Mouse (Mus musculus) heart, adult 11 months (tissue): ENCODE measurements around the gene Plekha5.
"Not testable (repeated sequence)": the region's sequence is repeated elsewhere in the genome, so short reads cannot be mapped to it uniquely, and the experiment has no call there.

Experiments used
- DNase-seq: peaks from one replicate; pipeline ENCODE4 v3.0.0; 2022

The Plekha5 gene

DNA sequence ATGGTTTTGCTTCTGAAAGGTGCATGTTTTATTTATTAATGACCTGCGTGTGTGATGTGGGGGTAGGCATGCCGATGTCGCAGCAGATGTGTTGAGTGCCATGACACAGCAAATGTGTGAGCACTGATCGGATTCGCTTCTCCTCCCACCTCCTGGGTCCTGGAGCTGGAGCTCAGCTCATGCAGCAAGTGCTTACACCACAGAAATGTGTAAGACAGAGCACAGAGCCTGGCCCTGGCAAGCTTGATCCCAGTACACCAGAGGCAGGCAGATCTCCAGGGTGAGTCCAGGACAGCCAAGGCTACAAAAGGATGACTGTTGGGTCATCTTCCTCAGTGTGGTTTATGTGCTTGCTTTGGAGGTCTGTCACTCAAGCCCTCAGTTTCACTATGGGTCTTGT, 109.8 kb downstream of the Plekha5 start:
- DNase-seq, result peak; percentile 72

DNA sequence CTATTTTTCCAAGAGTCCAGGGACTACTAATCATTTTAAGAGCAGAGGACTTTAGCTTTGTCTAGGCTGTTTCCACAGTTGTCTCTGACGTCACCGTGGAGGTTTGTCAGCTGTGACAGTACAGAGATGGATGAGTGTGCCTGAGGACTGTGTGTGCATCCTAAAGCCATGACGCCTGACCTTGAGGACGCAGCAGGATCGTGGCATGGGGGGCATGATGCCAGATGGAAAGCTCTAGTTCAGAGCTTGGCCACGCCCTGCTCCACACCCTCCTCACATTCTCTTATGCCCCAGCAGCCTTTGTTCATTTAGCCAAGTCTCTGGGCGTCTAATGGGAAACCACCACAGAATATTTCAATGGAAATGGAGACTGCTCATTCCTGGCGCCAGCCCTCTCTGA, 111.7 kb downstream of the Plekha5 start:
- no peak for DNase-seq

DNA sequence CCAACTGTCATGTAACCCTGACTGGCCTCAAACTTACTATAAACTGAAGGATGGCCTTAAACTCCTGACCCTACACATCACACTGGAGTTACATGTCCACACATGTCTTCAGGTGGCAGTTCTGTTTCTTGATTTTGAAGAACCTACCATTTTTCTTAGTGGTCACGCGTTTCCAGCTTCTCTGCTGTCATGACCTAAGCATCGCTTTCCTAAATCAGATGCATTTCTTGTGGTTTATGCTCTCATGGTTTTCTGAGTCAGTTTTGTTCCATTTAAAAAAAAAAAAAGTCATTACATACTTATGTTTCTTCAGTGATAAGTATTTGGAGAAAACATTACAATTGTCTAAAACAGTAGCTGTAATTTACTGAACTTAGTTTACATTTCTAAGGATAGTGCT, 118.1 kb downstream of the Plekha5 start:
- DNase-seq, result peak; percentile 56

DNA sequence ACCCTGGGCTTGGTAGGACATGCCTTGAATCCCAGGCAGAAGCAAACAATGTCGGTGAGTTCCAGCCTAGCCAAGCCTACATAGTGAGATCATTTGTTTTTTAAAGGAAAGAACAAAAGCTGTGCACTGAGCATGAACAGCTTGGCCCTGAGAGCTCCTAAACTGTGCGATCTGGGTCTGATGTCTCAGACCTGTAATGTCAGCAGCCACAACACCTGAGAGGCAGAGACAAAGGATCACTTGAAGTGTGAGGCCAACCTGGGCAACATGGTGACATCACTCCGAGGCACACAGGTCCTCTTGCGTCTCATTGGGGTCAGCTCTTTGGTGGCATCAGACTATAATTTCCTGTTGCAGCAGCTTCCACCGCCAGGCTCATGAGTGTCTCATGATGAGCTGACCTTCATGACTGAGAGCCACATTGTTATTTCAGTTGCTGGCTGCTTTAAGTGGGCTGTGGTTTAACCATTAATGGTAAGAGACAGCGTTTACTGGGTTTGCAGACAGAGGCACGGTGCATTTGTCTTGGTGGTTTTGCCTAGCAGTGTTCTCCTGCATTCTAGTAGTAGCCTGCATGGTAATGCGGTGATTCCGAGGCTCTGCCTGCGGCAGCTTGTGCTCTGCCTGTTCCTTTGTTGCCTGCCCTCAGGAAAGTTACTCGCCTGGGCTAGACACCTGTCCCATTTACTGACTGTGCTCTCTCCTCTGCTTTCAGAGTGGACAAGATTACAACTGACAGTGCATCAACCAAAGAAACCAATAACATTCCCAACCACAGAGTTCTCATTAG, 119.3 kb downstream of the Plekha5 start:
- DNase-seq, result peak; percentile 77

DNA sequence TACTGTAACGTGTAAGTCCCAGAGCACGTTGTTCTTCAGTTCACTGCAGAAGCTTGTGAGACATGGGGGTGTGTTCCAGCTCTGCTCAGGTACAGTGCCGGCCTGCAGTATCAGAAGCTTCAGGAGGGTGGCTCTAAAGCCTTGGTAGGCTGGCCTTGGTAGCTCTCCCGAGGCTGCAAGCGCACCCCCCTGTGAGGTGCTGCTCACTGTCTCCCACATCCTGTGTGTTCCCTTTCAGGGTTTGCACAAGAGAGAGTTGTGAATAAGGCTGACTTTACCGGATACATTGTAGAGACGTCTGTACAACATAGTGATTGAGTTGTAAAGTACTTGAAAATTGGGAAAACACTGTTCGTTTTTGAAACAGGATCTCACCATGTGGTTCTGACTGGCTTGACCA, 122.2 kb downstream of the Plekha5 start:
- peak; percentile 75 for DNase-seq

DNA sequence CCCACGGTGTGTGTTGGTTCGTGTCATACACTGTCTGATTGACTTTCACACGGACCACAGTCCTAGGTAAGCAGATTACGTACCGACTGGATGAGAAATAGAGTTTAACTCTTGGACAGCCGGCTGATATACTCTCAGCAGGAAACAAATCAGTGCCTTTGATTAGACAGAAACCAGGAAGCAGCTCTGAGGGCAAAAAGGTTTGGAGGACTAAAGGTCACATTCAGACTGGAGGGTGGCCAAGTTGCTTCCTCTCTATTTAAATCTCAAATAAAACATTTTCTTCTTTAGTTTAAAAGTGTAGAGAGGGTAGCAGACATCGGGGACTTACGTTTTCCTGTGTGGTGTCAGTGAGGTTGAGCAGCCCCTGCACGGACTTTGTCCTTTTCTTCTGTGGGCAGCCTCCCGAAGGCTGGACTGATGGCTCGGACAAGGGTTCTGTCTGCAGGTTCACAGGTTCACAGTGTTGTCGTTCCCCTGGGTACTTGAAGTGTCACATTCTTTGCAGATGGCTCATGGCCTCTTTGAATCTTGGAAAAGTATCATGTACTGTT, 122.9 kb downstream of the Plekha5 start:
- DNase-seq, result no peak

DNA sequence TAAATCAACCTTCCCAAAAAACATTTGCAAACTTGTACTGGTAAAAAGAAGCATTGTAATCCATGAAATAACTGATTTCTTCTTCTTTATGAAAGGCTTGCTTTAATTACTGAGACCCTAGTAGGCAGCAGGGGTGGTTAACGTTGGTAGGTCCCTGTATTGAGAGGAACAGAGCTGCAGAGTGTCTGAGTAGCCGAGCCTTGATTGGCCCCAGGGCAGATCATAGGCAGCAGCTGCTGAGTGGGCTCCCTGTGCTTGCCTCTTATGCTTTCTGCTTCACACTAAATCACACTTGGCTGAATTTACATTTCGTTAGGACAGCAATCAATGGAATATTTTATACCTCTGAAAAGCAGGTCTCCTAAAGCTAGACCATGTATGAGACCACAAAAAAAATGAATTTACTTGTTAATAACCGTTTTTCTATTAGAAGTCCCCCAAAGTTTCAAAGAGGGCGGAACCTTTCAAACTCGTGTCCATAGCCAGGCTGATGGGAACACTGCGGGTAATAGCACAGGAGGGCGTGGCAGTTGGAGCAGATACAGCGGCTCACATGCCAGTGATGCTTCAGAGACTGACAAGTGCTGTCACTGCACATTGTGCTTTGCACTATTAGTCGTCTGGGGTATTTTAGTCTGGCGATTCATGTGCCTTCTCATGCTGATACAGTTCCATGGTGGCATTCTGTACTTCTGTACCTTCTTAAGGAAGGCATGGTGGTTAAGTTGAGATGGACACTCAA, 123.5 kb downstream of the Plekha5 start:
- DNase-seq, result no peak

DNA sequence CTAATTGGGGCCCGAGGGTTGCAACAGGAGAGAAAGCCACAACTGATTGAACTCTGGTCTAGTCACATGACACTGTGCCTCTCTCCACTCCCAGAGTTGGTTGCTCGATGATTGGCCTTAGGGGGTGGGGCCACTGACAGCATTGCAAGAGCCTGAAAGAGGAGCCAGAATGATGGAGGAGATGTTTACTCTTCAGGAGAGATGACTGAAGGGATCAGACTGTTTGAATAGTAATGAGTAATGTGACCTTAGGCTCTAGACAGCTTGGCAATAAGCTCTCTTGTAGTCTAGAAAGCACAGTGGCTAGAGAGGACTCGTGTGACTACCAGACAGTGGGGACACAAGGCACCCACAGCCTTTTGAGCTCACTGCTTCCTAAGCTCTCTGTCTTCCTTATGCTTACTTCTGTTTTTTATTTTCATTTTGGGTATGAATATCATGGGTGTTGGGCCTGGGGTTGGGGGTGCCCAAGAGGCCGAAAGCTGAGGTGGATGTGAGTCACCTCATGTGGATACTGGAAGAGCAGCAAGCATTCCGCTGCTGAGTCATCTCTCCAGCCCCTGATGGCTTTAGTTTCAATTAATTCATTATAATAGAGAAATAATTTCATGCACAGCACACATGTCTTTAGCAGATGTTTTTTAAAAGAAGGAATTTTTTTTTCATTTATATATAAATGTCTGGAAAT, 124.4 kb downstream of the Plekha5 start:
- DNase-seq, result no peak

DNA sequence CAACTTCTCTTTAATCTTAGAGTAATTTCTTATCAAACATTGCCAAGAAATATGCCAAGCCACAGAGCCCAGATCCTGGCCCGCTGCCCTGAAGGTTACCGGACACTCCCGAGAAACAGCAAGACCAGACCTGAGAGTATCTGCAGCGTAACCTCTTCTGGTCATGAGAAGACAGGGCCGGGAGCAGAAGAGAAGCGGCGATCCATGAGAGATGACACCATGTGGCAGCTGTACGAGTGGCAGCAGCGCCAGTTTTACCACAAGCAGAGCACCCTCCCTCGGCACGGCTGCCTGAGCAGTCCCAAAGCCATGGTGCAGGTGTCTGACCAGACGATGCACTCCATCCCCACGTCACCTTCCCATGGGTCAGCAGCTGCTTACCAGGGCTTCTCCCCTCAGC, 126.9 kb downstream of the Plekha5 start:
- no peak for DNase-seq

DNA sequence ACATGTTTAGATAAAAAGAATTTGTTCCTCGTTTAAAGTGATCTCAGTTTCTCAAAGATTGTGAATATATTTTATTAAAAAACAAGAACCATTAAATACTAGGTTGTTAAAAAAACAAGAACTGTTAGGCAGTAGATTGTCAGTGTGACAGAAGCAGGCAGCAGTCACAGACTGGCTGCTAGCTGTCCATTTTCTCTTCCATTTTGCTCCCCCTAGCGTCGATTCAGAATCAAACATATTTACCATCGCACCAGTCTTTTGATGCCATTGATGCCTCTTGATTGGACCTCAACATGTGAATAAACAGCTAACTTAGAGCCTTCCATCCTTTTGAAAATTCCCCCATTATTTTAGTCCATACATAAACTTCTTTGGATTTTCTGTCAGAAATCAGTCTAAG, 130.4 kb downstream of the Plekha5 start:
- DNase-seq, result peak; percentile 35

DNA sequence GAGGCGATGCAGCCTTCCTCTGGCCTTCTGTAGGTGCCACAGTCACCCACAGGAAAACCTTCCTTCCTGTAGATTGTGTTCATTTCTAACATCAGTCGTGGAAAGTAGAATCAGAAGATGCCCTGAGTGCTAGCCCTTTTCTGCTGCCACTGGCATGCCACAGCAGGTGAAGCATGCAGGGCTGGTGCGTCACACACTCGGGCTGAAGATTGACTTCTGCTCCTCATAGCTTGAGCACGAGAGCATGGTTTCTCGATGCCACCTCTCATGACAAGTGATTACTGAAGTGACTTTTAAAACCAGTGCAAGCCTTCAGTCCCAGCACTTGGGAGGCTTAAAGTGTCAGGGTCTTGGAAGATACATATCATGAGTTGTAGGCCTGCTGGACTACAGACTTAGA, 135.6 kb downstream of the Plekha5 start:
- peak; percentile 75 for DNase-seq

DNA sequence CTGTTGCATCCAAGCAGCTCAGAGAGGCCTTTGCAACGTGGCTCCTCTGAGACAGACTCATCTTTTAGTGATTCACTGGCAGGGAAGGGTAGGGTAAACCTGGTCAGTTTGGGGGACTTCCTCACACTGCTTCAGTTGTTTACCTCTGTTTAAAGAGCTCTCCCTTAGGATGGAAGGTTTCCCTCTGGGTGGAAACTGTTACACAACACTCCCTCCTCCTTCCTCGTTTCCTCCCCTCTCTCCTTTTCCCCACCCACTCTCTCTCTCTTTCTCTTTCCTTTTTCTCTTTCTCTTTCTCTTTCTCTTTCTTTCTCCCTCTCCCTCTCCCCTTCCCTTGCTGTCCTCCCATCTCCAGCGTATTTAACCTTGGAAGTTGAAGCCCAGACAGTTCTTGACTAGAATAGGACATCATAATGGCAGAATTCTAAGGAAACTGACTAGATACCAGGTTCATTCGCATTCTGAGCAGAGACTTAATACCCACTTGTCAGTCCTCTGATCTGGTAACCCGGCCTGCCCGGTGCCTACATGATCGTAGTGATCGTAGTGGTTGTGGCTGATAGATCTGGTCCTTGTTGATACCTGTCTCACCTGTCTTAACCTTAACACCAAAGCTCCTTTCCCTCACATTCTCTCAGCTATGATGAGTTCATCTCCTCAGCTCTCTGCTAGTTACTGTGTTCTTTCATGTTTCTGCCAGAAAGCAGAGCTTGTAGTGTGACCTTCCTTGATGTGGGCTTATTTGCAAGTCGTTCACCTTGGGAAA, 137.5 kb downstream of the Plekha5 start:
- peak; percentile 81 for DNase-seq

DNA sequence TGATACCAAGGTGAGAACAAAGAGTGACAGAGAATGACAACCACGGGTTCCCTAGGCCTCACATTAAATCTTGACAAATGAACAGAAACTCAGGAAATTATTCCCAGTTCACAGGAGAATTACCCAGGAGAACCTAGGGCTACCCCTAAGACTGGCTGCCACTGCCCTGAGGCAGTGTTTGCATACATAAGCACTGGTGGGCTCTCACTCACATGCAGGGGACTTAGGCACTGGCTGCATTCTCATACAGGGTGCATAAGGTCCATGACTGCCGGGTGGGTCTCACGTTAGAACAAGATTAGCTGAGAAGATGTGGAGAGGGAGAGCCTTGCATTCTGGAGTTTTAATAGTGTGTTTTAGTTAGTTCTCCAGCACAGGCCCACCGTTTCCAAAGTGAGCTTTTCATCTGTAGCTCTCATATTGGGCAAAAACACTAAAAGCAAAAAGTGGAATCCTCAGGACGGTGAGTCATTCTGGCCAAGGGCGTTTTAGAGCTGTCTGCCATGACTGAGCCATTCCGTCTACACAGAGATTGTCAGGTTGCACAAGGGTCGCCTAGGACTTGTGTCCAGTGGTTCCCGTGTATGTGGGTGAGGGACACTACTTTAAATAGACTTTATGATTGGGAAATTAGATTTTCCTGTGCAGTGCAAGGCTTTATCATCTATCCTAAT, 138.2 kb downstream of the Plekha5 start:
- DNase-seq, result peak; percentile 67

DNA sequence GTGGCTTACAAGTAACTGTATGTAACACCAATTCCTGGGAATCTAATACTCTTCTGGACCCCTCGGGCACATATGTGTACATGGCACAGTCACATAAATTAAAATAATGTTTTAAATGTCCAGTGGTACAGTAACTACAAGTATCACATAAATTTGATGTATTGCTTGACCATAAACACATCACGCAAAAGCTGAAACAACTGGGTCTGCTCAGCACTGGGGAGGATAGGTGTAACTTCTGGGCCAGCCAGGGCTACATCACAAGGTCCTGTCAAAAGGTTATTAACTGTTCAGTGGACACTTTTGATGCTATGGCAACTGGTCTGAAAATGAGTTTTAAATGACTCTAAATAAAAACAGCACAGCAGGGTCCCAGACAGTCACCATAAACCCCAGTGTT, 143.3 kb downstream of the Plekha5 start:
- no peak for DNase-seq

DNA sequence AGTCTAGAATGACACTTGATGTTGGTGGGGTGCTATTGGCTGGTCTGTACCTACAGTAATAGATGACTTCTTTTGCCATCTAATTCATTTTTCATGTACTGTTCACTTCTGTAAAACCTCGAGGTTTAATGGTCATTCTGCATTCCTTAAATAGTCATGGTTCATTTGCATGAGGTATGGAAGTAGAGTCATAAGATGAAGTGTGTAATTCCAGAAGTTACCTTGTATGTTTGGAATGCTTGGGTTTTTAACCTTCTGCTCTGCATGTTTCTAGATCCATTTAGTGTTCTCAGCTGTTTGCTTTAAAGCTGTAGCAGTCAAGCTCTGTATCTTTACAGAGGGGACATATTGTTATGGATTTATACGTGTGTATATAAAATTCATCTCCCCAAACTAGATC, 144.0 kb downstream of the Plekha5 start:
- DNase-seq, result no peak

DNA sequence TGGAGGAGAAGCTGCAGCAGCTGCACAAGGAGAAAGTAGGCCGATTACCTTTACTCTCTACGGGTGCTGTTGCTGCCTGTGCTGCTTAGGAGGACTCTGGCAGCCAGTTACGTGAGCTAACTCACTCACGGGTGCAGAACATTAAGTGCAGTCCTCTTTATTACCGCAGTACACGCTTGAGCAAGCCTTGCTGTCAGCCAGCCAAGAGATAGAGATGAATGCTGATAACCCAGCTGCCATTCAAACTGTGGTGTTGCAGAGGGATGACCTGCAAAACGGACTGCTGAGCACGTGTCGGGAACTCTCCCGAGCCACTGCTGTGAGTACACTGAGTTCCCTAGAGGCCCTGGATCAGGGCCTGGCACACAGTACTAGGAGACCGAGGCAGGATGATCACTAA, 146.3 kb downstream of the Plekha5 start:
- peak; percentile 90 for DNase-seq

DNA sequence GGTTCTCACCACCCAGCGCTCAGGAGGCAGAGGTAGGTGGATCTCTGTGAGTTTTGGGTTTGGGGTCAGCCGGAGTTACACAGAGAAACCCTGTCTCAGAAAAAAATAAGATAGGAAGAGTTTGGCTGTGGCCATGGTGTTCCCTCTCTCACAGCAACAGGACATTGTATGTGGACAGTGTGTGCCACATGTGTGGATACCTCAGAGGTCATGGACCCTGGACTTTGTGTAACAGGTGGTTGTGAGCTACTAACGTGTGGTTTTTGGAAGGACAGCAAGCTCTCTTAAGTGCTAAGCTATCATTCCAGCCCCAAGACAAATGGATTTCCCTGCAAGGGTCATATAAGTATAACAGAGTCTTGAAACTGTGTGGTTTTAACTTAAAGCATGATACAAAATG, 151.1 kb downstream of the Plekha5 start:
- DNase-seq, result peak; percentile 77

DNA sequence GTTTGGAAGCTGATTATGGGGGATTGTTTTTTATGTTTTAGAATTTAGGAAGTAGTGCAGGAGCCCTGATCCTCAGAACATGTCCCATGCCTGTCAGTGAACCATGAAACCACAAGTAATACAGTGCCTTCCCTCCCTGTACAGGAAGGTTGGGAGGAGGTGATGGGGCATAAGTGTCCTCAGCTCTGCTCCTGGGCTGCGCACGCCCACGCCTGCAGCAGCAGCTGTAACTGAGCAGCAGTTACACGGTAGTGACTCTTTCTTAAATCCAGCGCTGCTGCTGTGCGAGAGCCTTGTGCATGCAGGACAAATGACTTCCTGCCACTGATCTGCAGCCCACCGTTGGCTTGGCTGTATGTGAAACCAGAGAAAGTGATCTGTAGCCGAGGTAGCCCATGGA, 152.3 kb downstream of the Plekha5 start:
- peak; percentile 66 for DNase-seq

DNA sequence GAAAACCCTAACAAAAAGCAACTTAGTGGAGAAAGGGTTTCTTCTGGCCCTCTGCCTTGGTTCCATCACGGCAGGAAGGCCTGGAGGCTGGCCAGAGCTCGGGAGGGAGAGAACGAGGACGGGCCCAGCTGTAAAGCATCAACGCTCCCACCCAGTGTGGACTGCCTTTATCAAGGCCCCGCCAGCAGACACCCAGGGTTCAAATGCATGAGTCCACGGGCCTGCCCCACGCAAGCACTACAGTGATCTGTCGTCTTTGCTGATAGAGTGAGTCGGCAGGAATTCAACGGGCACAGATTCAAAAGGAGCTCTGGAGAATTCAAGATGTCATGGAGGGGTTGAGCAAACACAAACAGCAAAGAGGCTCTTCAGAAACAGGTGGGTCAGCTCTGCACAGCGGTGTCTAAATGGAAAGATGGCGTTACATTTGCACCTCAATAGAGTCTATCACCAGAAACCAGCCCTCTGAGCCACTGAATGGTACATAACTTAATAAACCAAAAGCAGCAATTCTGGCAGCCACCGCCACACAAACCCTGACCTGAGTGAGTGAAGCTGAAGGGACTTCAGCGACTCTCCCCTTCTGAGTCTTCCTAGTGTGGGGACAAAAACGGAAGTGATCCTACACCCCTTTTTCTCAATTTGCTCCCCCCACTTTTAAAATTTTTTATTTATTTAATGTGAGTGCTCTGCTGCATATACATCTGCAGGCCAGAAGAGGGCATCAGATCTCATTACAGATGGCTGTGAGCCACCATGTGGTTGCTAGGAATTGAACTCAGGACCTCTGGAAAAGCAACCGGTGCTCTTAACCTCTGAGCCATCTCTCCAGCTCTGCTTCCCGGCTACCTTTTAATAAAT, 153.3 kb downstream of the Plekha5 start:
- peak; percentile 90 for DNase-seq

DNA sequence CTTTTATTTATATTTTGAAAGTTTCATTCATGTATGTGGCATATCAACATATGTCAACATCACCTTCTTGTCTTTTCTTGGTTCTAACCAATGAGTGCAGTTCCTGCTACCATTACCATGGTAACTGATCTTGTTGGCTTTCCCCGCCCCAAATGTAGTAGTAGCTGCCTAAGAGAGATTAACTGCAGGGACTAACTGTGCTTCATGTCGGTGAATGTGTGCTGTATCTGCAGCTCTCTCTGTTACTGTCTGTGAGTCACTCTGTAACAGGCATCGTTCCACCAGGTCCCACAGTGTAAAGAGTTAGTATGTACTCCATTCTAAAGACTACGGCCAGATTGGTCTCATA, 153.9 kb downstream of the Plekha5 start:
- DNase-seq, result peak; percentile 13

DNA sequence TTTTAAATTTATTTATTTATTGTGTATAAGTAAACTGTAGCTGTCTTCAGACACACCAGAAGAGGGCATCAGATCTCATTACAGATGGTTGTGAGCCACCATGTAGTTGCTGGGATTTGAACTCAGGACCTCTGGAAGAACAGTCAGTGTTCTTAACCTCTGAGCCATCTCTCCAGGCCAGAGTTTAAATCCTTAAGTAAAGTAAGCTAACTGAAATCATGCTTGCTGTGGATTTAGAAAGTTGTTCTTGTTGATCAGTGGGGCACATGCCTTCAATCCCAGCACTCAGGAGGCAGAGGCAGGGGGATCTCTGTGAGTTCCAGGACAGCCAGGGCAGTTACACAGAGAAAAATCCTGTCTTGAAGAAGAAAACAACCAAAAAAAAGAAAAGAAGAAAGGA, 155.1 kb downstream of the Plekha5 start:
- DNase-seq, result not testable (repeated sequence)
